Mouse (Mus musculus): ENCODE measurements around the gene Wdr37. TPM values are rescaled to one million over a fixed set of nuclear protein-coding genes. Genes with fewer than 3 reads are reported as not detected.

Gene Wdr37
- polyA plus RNA-seq, 1 experiment = 6.5 TPM

DNA sequence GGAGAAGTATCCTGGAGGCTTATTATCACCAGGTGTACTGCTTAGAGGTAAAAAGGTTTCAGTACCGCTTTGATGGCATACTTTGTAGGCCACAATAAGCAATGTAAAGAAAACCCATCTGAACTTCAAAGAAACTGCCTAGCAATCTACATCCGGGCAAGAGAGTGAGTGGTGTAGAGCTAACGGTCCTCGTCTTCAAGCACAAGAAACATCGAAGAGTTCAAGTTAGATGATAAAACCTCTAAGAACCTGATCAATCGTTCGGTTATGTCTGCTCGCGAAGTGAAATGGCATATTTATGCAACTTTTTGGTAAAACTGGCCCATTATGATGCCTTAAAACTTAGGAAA, 1.6 kb downstream of the Wdr37 start:
- Histone ChIP-seq H3K36me3 (ENCODE audit: control insufficient read depth, insufficient read depth) (no peaks in the 10 kb centered on the region), H3K4me2 (ENCODE audit: low read depth) (peak overlapping the region; percentile 71), H3K4me3 (peak overlapping the region; percentile 99), H3K79me2 (ENCODE audit: control insufficient read depth, insufficient read depth) (peaks cover 56% of the 10 kb centered on the region), H3K27me3 (ENCODE audit: control insufficient read depth, insufficient read depth, insufficient read length) (no peaks in the 10 kb centered on the region), H3ac (ENCODE audit: control insufficient read depth, insufficient read length) (peak overlapping the region; percentile 19)
- TF ChIP-seq TCF12 (IDR thresholded peaks at IDR 0.05; ENCODE audit: insufficient read depth, poor library complexity, severe bottlenecking) = no peak
- no peak for TF ChIP-seq MAX (IDR thresholded peaks at IDR 0.05; ENCODE audit: low read depth)
- no peak for TF ChIP-seq MYOD1 (IDR thresholded peaks at IDR 0.05; ENCODE audit: control insufficient read depth in 1 of 3, insufficient read length in 2 of 3, low read depth in 2 of 3)
- TF ChIP-seq POLR2A (IDR thresholded peaks at IDR 0.05; ENCODE audit: insufficient read length, low read depth) = no peak
- TF ChIP-seq TCF3 (IDR thresholded peaks at IDR 0.05; ENCODE audit: insufficient read length, low read depth) = no peak
- no peak for TF ChIP-seq USF1 (IDR thresholded peaks at IDR 0.05; ENCODE audit: low read depth)
- no peak for TF ChIP-seq MYOG (IDR thresholded peaks at IDR 0.05; ENCODE audit: control insufficient read depth in 1 of 3, insufficient read depth in 1 of 3, insufficient read length in 2 of 3, low read depth in 2 of 3)
- TF ChIP-seq REST (IDR thresholded peaks at IDR 0.05; ENCODE audit: insufficient read depth, insufficient read length) = no peak
- no peak for TF ChIP-seq SRF (IDR thresholded peaks at IDR 0.05; ENCODE audit: control insufficient read depth, insufficient read length, low read depth)
- TF ChIP-seq E2F4 (IDR thresholded peaks at IDR 0.05; ENCODE audit: insufficient read depth) = no peak
- no peak for TF ChIP-seq POLR2AphosphoS2 (IDR thresholded peaks at IDR 0.05; ENCODE audit: insufficient read length, low read depth)

DNA sequence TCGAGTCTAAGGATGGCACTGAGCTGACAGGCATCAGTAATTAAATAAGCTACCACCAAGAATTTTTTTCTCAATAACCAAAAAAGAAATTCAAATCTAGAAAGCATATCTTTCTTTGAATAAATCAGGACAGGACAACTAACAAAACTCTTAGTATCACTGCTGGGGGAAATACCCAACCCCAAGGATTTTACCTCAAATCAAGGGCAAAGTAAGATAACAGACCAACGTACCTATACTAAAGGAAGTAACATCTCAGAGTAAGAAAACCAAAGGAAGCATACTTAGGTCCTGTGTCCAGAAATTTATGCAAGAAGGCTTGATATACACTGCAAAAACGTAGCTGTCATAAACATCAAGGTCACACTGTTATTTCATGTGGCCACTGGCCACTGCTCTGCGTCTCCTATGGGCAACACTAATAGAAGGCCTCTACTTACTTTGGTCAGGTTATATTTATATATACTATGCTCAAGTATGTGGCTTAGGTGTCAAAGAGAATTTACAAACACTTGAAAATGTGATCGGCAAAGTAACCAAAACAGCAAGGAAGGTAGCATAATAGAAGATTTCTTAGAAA, 2.0 kb downstream of the Wdr37 start:
- H3K4me3 ChIP-seq = peak overlapping the region; percentile 99
- no peaks in the 10 kb centered on the region for H3K27me3 ChIP-seq (ENCODE audit: control insufficient read depth, insufficient read depth, insufficient read length)
- no peak overlapping the region for H3ac ChIP-seq (ENCODE audit: control insufficient read depth, insufficient read length)
- H3K36me3 ChIP-seq (ENCODE audit: control insufficient read depth, insufficient read depth) = no peaks in the 10 kb centered on the region
- peaks cover 60% of the 10 kb centered on the region for H3K79me2 ChIP-seq (ENCODE audit: control insufficient read depth, insufficient read depth)
- no peak for TF ChIP-seq MYOD1 (IDR thresholded peaks at IDR 0.05; ENCODE audit: control insufficient read depth in 1 of 3, insufficient read length in 2 of 3, low read depth in 2 of 3)
- TF ChIP-seq CEBPB (IDR thresholded peaks at IDR 0.05; ENCODE audit: insufficient read depth, poor library complexity, severe bottlenecking) = no peak
- no peak for TF ChIP-seq POLR2AphosphoS2 (IDR thresholded peaks at IDR 0.05; ENCODE audit: insufficient read length, low read depth)
- no peak for TF ChIP-seq USF1 (IDR thresholded peaks at IDR 0.05; ENCODE audit: low read depth)
- no peak for TF ChIP-seq TCF12 (IDR thresholded peaks at IDR 0.05; ENCODE audit: insufficient read depth, poor library complexity, severe bottlenecking)
- H3K4me2 ChIP-seq (ENCODE audit: low read depth) = peak overlapping the region; percentile 71

DNA sequence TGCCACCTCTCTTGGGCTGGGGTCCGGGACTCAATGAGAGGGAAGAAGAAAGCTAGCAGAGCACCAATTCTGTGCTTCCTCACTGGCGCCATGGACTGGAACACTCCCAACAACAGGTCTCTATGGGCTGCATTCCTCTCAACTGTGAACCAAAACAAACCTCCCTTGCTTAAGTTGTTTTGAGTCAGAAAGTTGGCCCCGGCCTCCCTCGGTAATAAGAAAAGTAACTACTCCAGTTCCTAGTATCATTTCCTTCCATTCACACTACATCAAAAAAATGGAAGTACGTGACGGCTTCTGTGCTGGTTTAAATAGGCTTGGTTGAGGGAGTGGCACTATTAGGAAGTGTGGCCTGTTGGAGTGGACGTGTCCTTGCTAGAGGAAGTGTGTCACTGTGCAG, 5.1 kb downstream of the Wdr37 start:
- H3K4me3 ChIP-seq = no peak overlapping the region

DNA sequence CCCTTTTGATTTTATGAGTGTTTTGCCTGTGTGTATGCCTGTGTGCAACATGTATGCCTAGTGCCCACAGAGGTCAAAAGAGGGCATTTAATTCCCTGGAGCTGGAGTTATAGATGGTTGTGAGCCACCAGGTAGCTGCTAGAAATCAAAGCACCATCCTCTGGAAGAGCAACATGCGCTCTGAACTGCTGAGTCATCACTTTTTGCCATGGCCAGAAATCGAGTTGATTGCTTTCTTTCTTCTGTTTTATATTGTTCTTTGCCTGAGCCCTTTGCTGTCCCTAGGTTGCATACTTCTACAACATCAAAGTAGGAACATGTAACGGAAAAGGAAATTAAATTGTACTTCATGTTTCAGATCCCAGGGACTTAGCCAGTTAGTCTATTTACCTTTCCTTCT, 6.7 kb downstream of the Wdr37 start:
- no peak overlapping the region for H3K4me3 ChIP-seq
- H3K79me2 ChIP-seq (ENCODE audit: control insufficient read depth, insufficient read depth) = peaks cover 78% of the 10 kb centered on the region
- no peak overlapping the region for H3ac ChIP-seq (ENCODE audit: control insufficient read depth, insufficient read length)
- H3K27me3 ChIP-seq (ENCODE audit: control insufficient read depth, insufficient read depth, insufficient read length) = no peaks in the 10 kb centered on the region
- no peak overlapping the region for H3K4me2 ChIP-seq (ENCODE audit: low read depth)
- no peak for TF ChIP-seq MYOG (IDR thresholded peaks at IDR 0.05; ENCODE audit: control insufficient read depth in 1 of 3, insufficient read depth in 1 of 3, insufficient read length in 2 of 3, low read depth in 2 of 3)
- peaks cover 11% of the 10 kb centered on the region for H3K36me3 ChIP-seq (ENCODE audit: control insufficient read depth, insufficient read depth)

More for the DNA sequence above, 5.1 kb downstream of the Wdr37 start:
- TF ChIP-seq MYOD1 (IDR thresholded peaks at IDR 0.05; ENCODE audit: control insufficient read depth in 1 of 3, insufficient read length in 2 of 3, low read depth in 2 of 3) (no peak), MYOG (IDR thresholded peaks at IDR 0.05; ENCODE audit: control insufficient read depth in 1 of 3, insufficient read depth in 1 of 3, insufficient read length in 2 of 3, low read depth in 2 of 3) (no peak), TCF12 (IDR thresholded peaks at IDR 0.05; ENCODE audit: insufficient read depth, poor library complexity, severe bottlenecking) (no peak), CEBPB (IDR thresholded peaks at IDR 0.05; ENCODE audit: insufficient read depth, poor library complexity, severe bottlenecking) (no peak), POLR2A (IDR thresholded peaks at IDR 0.05; ENCODE audit: insufficient read length, low read depth) (no peak), SRF (IDR thresholded peaks at IDR 0.05; ENCODE audit: control insufficient read depth, insufficient read length, low read depth) (no peak), REST (IDR thresholded peaks at IDR 0.05; ENCODE audit: insufficient read depth, insufficient read length) (no peak), TCF3 (IDR thresholded peaks at IDR 0.05; ENCODE audit: insufficient read length, low read depth) (no peak), MAX (IDR thresholded peaks at IDR 0.05; ENCODE audit: low read depth) (no peak), USF1 (IDR thresholded peaks at IDR 0.05; ENCODE audit: low read depth) (no peak), POLR2AphosphoS2 (IDR thresholded peaks at IDR 0.05; ENCODE audit: insufficient read length, low read depth) (no peak), E2F4 (IDR thresholded peaks at IDR 0.05; ENCODE audit: insufficient read depth) (no peak)
- Histone ChIP-seq H3K79me2 (ENCODE audit: control insufficient read depth, insufficient read depth) (peaks cover 76% of the 10 kb centered on the region), H3ac (ENCODE audit: control insufficient read depth, insufficient read length) (no peak overlapping the region), H3K27me3 (ENCODE audit: control insufficient read depth, insufficient read depth, insufficient read length) (no peaks in the 10 kb centered on the region), H3K4me2 (ENCODE audit: low read depth) (no peak overlapping the region), H3K36me3 (ENCODE audit: control insufficient read depth, insufficient read depth) (no peaks in the 10 kb centered on the region)

DNA sequence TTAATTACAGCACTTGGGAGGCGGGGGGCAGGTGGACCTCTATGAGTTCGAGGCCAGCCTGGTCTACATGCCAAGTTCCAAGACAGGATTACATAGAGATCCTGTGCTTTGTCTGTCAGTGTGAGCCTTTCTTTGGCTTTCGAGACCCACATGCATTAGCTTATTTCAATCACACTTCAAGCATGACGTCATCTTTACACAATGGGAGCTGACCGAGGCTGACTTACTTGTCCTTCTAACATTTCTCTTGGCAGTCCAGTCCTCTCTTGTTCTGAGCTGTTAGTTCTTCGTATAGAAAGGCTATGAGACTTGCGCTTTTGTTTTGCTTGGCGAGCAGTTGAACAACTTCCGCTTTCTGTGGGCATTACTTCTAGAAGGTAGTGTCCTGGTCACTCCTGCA, 10.8 kb downstream of the Wdr37 start:
- no peak for TF ChIP-seq MYOG (IDR thresholded peaks at IDR 0.05; ENCODE audit: control insufficient read depth in 1 of 3, insufficient read depth in 1 of 3, insufficient read length in 2 of 3, low read depth in 2 of 3)
- TF ChIP-seq SRF (IDR thresholded peaks at IDR 0.05; ENCODE audit: control insufficient read depth, insufficient read length, low read depth) = no peak
- no peak for TF ChIP-seq MAX (IDR thresholded peaks at IDR 0.05; ENCODE audit: low read depth)
- no peak for TF ChIP-seq TCF12 (IDR thresholded peaks at IDR 0.05; ENCODE audit: insufficient read depth, poor library complexity, severe bottlenecking)
- TF ChIP-seq POLR2AphosphoS2 (IDR thresholded peaks at IDR 0.05; ENCODE audit: insufficient read length, low read depth) = no peak
- no peak for TF ChIP-seq TCF3 (IDR thresholded peaks at IDR 0.05; ENCODE audit: insufficient read length, low read depth)
- TF ChIP-seq REST (IDR thresholded peaks at IDR 0.05; ENCODE audit: insufficient read depth, insufficient read length) = no peak
- TF ChIP-seq E2F4 (IDR thresholded peaks at IDR 0.05; ENCODE audit: insufficient read depth) = no peak
- TF ChIP-seq POLR2A (IDR thresholded peaks at IDR 0.05; ENCODE audit: insufficient read length, low read depth) = no peak
- TF ChIP-seq MYOD1 (IDR thresholded peaks at IDR 0.05; ENCODE audit: control insufficient read depth in 1 of 3, insufficient read length in 2 of 3, low read depth in 2 of 3) = no peak
- no peak for TF ChIP-seq CEBPB (IDR thresholded peaks at IDR 0.05; ENCODE audit: insufficient read depth, poor library complexity, severe bottlenecking)
- no peak for TF ChIP-seq USF1 (IDR thresholded peaks at IDR 0.05; ENCODE audit: low read depth)
- H3ac ChIP-seq (ENCODE audit: control insufficient read depth, insufficient read length) = no peak overlapping the region
- H3K4me2 ChIP-seq (ENCODE audit: low read depth) = no peak overlapping the region

More for the DNA sequence above, 10.8 kb downstream of the Wdr37 start:
- Histone ChIP-seq H3K79me2 (ENCODE audit: control insufficient read depth, insufficient read depth) (peaks cover 56% of the 10 kb centered on the region), H3K4me3 (no peak overlapping the region), H3K27me3 (ENCODE audit: control insufficient read depth, insufficient read depth, insufficient read length) (no peaks in the 10 kb centered on the region), H3K36me3 (ENCODE audit: control insufficient read depth, insufficient read depth) (peaks cover 23% of the 10 kb centered on the region)
